Mouse (Mus musculus): ENCODE data around the gene Tmpo. TPM values are rescaled to one million over a fixed set of nuclear protein-coding genes. Genes with fewer than 3 reads are reported as not detected.

Tmpo gene
- polyA plus RNA-seq (2012; rRNA removed): 24.2 and 31.1 TPM in 2 replicates

DNA sequence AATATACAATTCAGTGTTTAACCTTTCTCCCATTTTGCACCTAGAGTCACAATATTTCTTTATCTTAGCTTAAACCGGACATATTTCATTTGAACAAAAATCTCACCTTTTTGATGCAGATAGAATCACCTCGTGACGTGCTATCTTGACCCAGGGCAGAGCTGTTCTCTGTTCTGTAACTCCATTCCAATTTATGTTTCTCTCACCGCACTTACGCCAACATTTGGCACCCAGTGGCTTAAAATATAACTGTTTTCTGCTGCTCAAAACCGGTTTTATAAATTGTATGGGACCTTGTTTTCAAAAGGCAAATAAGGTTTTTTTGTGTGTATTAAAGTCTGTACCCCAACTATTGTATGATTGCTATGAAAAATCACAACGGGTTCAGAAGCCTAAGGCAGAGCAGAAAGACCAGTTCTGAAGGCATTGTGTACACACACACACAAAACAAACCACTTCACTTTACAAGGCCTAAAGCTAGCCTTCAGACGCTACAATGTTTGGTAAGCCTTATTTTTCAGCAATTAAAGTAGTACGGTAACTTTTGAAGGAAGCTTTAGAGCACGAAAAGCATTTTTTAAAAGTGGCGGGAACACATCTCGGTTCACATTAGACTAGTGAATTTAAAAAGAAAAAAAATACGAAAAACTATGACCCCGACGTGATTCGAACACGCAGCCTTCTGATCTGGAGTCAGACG is at the start of gene Tmpo:
Gene Tmpo, minus strand, starts transcription at position 555 of the 700 bp plus-strand sequence.
- WGBS: 4% methylated on average over 18 of the region's 18 CpGs
- no peak for DNase-seq (ENCODE audit: low read depth, low spot score)

- WGBS: 63% methylated on average over 4 of the region's 4 CpGs
These were observed 49.3 kb upstream of the Tmpo start for GRCm38 (mm10) chr10:91230400-91230799.

DNA sequence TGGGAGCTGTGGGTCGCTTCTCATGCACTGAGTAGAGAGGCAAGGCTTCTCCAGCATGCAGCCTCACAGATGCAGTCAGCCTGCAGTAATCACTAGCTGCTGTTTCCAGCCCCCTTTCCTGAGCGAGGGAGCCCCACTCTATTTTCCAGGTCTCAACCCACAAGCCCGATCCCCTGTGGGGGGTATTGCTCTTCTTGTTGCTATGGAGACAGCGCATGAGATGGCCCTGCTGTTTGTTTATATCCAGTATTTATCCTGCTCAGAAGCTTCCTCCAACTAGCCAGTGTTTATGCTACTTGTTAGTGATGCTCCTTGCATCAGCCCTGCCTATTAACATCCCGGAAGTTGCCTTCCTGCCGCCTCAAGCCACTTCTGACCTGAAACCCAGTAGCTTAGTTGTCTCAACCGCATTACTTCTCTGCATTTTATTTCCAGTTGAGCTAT is 48.4 kb upstream of the Tmpo start:
- WGBS: 39% methylated on average over 7 of the region's 7 CpGs

More at GRCm38 (mm10) chr10:91230400-91230799, 49.3 kb upstream of the Tmpo start:
- no peak for DNase-seq (ENCODE audit: low read depth, low spot score)

GRCm38 (mm10) chr10:91228924-91229517 is 47.9 kb upstream of the Tmpo start:
- no peak for DNase-seq (ENCODE audit: low read depth, low spot score)
- 54% methylated on average over 6 of the region's 6 CpGs for WGBS

More for the DNA sequence above, 48.4 kb upstream of the Tmpo start:
- DNase-seq (ENCODE audit: low read depth, low spot score): no peak

GRCm38 (mm10) chr10:91227034-91227433 is 45.9 kb upstream of the Tmpo start:
- DNase-seq (ENCODE audit: low read depth, low spot score): no peak
- 73% methylated on average over 4 of the region's 4 CpGs for WGBS

- WGBS: 56% methylated on average over 9 of the region's 9 CpGs
- DNase-seq (ENCODE audit: low read depth, low spot score): no peak
These were observed 41.5 kb upstream of the Tmpo start for GRCm38 (mm10) chr10:91222398-91223236.

- 83% methylated on average over 11 of the region's 11 CpGs for WGBS
- no peak for DNase-seq (ENCODE audit: low read depth, low spot score)
These were observed 28.0 kb upstream of the Tmpo start for GRCm38 (mm10) chr10:91208899-91209667.

DNA sequence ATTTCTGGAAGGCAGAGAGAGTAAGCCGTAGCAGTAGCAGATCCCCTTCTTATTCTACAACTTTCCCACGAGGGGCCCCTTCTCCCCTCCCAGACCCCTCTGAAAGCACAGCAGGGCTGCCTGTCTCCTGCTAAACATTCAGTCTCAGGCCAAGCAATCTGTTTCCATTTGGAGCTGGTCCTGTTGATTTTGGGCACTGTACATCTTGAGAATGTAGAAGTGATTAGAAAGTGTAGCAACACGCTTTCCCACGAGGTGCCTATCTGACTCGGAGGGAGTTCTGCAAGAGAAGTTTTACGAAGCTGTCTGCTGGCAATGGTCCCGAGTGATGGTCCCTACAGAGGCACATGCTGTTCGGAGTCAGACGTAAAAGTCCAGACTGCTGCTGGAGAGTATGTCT is 27.3 kb upstream of the Tmpo start:
- WGBS: 55% methylated on average over 9 of the region's 9 CpGs
- DNase-seq (ENCODE audit: low read depth, low spot score): no peak

DNA sequence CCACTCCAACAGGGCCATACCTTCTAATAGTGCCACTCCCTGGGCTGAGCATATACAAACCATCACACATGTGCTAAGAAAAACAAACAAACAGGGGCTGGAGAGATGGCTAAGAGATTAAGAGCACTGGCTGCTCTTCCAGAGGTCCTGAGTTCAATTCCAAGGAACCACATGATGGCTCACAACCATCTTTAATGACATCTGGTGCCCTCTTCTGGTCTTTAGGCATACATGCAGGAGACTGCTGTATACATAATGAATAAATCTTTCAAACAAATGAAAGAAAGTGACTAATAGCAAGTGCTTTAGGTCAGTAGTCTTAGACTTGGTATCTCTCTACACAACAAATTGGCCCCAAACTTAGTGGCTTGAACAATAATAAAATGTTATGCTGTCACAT is 26.2 kb upstream of the Tmpo start:
- no peak for DNase-seq (ENCODE audit: low read depth, low spot score)

DNA sequence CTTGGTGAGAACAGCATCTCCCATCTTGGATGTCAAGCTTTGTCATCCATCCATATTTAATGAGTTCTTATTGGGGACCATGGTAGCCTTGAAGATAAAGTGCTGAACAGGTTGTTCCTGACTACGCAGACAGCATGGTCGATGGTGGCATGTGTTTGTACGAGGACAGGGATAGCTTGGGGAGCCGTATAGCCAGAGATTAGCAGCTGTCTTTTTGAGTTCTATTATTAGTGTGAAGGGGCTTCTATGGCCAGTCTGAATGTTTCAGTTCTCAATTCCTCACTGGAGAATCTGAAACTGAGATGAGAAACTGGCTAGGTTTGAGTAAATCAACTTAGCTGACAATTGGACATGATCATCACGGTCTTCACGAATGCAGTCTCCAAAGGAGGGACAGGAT is 24.5 kb upstream of the Tmpo start:
- DNase-seq (ENCODE audit: low read depth, low spot score): no peak
- 81% methylated on average over 6 of the region's 6 CpGs for WGBS

DNA sequence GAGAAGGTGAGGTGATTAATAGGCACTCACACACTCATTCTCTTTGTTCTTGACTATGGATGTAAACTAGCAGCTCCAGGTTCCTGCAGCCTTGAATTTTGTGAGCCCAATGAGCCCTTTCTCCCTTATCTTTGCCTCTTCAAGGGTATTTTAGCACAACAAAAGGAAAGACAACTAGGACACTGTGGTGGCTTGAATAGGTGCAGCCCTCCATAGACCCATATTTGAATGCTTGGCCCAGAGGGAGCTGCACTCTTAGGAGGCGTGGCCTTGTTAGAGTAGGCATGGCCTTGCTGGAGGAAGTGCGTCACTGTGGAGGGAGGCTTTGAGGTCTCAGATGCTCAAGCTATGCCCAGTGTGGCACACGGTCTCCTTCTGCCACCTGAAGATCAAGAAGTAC is 19.5 kb upstream of the Tmpo start:
- DNase-seq (ENCODE audit: low read depth, low spot score): no peak
- 97% methylated on average over 3 of the region's 3 CpGs for WGBS

- no peak for DNase-seq (ENCODE audit: low read depth, low spot score)
- 64% methylated on average over 1 of the region's 1 CpGs for WGBS
These were observed 18.2 kb upstream of the Tmpo start for GRCm38 (mm10) chr10:91199238-91199780.

DNA sequence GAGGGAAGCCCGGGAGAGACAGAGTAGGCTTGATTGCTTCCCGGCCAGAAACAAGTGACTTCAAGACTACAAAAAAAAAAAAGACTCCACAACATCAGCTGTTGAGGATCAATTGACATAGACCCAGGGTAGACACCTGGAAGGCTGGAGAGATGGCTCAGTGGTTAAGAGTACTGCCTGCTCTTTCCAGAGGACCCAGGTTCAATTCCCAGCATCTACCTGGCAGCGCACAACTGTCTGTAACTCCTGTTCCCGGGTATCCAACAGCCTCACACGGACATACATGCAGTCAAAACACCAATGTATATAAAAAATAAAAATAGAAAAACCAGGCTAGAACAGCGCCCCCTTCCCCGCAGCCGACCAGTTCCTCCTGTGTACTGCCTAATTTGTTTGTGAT is 16.6 kb upstream of the Tmpo start:
- WGBS: 92% methylated on average over 8 of the region's 8 CpGs

DNA sequence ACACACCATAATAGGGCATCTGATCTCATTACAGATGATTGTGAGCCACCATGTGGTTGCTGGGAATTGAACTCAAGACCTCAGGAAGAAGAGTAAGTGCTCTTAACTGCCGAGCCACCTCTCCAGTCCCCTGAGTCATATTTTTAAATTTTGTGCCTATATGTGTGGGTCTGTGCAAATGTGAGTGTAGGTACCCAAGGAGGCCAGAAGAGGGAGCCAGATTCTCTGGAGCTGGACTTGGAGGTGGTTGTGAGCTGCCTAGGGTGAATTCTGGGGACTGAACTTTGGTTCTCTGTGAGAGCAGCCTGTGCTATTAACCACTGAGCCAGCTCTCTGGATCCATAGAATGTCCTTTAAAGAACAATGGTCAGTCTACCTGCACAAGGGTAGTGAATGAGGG is 15.7 kb upstream of the Tmpo start:
- 96% methylated on average over 1 of the region's 1 CpGs for WGBS
- no peak for DNase-seq (ENCODE audit: low read depth, low spot score)

More for the DNA sequence above, 16.6 kb upstream of the Tmpo start:
- DNase-seq (ENCODE audit: low read depth, low spot score): no peak

GRCm38 (mm10) chr10:91195680-91196079 is 14.6 kb upstream of the Tmpo start:
- DNase-seq (ENCODE audit: low read depth, low spot score): no peak
- 80% methylated on average over 5 of the region's 5 CpGs for WGBS

- 75% methylated on average over 14 of the region's 14 CpGs for WGBS
- no peak for DNase-seq (ENCODE audit: low read depth, low spot score)
These were observed 14.0 kb upstream of the Tmpo start for GRCm38 (mm10) chr10:91195091-91195490.

GRCm38 (mm10) chr10:91191851-91192250 is 10.7 kb upstream of the Tmpo start:
- DNase-seq (ENCODE audit: low read depth, low spot score): no peak
- 92% methylated on average over 5 of the region's 5 CpGs for WGBS

DNA sequence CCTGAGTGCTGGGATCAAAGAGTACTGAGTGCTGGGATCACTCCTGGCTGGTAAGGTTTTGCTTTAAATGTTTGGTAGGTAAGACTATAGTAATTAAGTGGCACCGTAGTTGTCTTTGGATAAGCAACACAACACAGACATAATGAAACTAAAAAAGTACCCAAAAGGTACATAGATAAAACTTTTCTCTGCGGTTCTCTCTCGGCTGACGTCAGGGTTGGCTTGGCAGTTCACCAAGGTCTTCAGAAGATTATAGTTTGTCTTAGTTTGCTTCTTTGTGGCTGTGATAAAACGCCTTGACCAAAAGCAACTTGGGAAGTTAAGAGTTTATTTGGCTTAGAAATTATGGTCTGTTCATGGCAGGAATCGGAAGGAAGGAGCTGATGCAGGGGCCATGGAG is 8.4 kb upstream of the Tmpo start:
- WGBS: 83% methylated on average over 6 of the region's 6 CpGs
- DNase-seq (ENCODE audit: low read depth, low spot score): no peak

GRCm38 (mm10) chr10:91188684-91189287 is 7.7 kb upstream of the Tmpo start:
- WGBS: 78% methylated on average over 5 of the region's 5 CpGs

More at GRCm38 (mm10) chr10:91188684-91189287, 7.7 kb upstream of the Tmpo start:
- no peak for DNase-seq (ENCODE audit: low read depth, low spot score)

Measured in large intestine, adult 2 months (tissue).